Mouse (Mus musculus): Measurements from ENCODE around the gene Shisa8. TPM values are rescaled to one million over a fixed set of nuclear protein-coding genes. Genes with fewer than 3 reads are reported as not detected.

Gene Shisa8
- polyA plus RNA-seq, 1 experiment from 2014 or later = 4.2 TPM

- no peaks in the 10 kb centered on the region for H3K36me3 ChIP-seq (ENCODE audit: control insufficient read depth, insufficient read depth, low read length)
- 11% methylated on average over 6 of the region's 7 CpGs for WGBS
These were observed 4.4 kb upstream of the Shisa8 start for GRCm38 (mm10) chr15:82217039-82217438.

DNA sequence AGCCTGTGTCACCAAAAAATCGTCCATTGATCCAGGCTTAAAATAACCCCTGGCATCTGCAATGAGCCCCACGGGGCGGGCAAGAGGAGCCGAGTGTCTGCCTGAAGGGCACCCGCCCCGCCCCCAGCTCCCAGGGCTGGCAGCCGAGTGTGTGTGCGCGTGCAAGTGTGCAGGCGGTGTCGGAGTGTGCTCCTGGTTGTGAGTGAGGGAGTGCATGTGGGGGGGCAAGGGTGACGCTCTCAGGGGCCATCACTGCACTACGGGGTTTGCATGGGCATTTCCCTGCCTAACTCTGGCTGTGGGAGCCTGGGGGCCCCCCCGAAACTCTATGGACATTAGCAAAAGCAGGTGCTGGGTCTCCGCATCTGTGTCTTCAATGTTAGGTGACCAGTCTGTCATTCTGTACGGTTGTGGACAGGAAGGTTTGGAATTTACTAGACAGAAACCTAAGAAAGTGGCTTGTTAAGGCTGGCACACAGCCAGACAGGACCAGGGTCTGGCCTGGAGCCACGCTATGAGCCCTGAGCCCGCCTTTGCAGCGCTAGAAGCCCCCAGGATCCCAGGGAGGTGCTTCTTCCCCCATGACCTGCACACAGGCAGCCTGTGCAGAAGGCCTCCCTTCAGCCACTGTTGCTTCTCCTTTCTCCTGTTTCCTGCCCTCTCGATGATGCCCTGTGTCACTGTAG, 3.7 kb upstream of the Shisa8 start:
- no peaks in the 10 kb centered on the region for H3K36me3 ChIP-seq (ENCODE audit: control insufficient read depth, insufficient read depth, low read length)
- H3K4me2 ChIP-seq (ENCODE audit: low read length) = no peak overlapping the region
- peaks cover 28% of the 10 kb centered on the region for H3K27me3 ChIP-seq (replicated peaks; ENCODE audit: control insufficient read depth, insufficient read depth, low read length)
- H3K4me3 ChIP-seq (ENCODE audit: low read length) = no peak overlapping the region
- 38% methylated on average over 20 of the region's 20 CpGs for WGBS
- ATAC-seq = no peak
- no peak overlapping the region for H3K27ac ChIP-seq (ENCODE audit: low read depth, low read length)
- no peaks in the 10 kb centered on the region for H3K9me3 ChIP-seq (ENCODE audit: control insufficient read depth, low read length)
- no peak overlapping the region for H3K9ac ChIP-seq (ENCODE audit: low read depth, low read length)
- H3K4me1 ChIP-seq (ENCODE audit: control insufficient read depth, insufficient read depth, low read depth, low read length) = peaks cover 19% of the 10 kb centered on the region

More at GRCm38 (mm10) chr15:82217039-82217438, 4.4 kb upstream of the Shisa8 start:
- Histone ChIP-seq H3K4me1 (ENCODE audit: control insufficient read depth, insufficient read depth, low read depth, low read length) (peaks cover 12% of the 10 kb centered on the region), H3K9me3 (ENCODE audit: control insufficient read depth, low read length) (no peaks in the 10 kb centered on the region), H3K9ac (ENCODE audit: low read depth, low read length) (no peak overlapping the region), H3K27me3 (replicated peaks; ENCODE audit: control insufficient read depth, insufficient read depth, low read length) (peaks cover 22% of the 10 kb centered on the region), H3K4me2 (ENCODE audit: low read length) (no peak overlapping the region), H3K4me3 (ENCODE audit: low read length) (no peak overlapping the region), H3K27ac (ENCODE audit: low read depth, low read length) (no peak overlapping the region)
- no peak for ATAC-seq

GRCm38 (mm10) chr15:82215332-82216046, 2.9 kb upstream of the Shisa8 start:
- no peak overlapping the region for H3K4me2 ChIP-seq (ENCODE audit: low read length)
- peaks cover 21% of the 10 kb centered on the region for H3K4me1 ChIP-seq (ENCODE audit: control insufficient read depth, insufficient read depth, low read depth, low read length)
- 29% methylated on average over 11 of the region's 11 CpGs for WGBS
- H3K9ac ChIP-seq (ENCODE audit: low read depth, low read length) = no peak overlapping the region
- no peak for ATAC-seq
- H3K27ac ChIP-seq (ENCODE audit: low read depth, low read length) = no peak overlapping the region
- peaks cover 36% of the 10 kb centered on the region for H3K27me3 ChIP-seq (replicated peaks; ENCODE audit: control insufficient read depth, insufficient read depth, low read length)
- H3K36me3 ChIP-seq (ENCODE audit: control insufficient read depth, insufficient read depth, low read length) = no peaks in the 10 kb centered on the region
- no peak overlapping the region for H3K4me3 ChIP-seq (ENCODE audit: low read length)
- H3K9me3 ChIP-seq (ENCODE audit: control insufficient read depth, low read length) = no peaks in the 10 kb centered on the region

- H3K4me2 ChIP-seq (ENCODE audit: low read length) = no peak overlapping the region; the same call in 1 of the 2 replicates
- no peak overlapping the region for H3K9ac ChIP-seq (ENCODE audit: low read depth, low read length)
- H3K36me3 ChIP-seq (ENCODE audit: control insufficient read depth, insufficient read depth, low read length) = no peaks in the 10 kb centered on the region
- WGBS = 11% methylated on average over 4 of the region's 4 CpGs
- no peaks in the 10 kb centered on the region for H3K9me3 ChIP-seq (ENCODE audit: control insufficient read depth, low read length)
- no peak overlapping the region for H3K27ac ChIP-seq (ENCODE audit: low read depth, low read length)
- peaks cover 21% of the 10 kb centered on the region for H3K4me1 ChIP-seq (ENCODE audit: control insufficient read depth, insufficient read depth, low read depth, low read length)
- no peak for ATAC-seq
- peaks cover 52% of the 10 kb centered on the region for H3K27me3 ChIP-seq (replicated peaks; ENCODE audit: control insufficient read depth, insufficient read depth, low read length)
- no peak overlapping the region for H3K4me3 ChIP-seq (ENCODE audit: low read length)
These were observed 607 bp upstream of the Shisa8 start for GRCm38 (mm10) chr15:82213222-82213621.

DNA sequence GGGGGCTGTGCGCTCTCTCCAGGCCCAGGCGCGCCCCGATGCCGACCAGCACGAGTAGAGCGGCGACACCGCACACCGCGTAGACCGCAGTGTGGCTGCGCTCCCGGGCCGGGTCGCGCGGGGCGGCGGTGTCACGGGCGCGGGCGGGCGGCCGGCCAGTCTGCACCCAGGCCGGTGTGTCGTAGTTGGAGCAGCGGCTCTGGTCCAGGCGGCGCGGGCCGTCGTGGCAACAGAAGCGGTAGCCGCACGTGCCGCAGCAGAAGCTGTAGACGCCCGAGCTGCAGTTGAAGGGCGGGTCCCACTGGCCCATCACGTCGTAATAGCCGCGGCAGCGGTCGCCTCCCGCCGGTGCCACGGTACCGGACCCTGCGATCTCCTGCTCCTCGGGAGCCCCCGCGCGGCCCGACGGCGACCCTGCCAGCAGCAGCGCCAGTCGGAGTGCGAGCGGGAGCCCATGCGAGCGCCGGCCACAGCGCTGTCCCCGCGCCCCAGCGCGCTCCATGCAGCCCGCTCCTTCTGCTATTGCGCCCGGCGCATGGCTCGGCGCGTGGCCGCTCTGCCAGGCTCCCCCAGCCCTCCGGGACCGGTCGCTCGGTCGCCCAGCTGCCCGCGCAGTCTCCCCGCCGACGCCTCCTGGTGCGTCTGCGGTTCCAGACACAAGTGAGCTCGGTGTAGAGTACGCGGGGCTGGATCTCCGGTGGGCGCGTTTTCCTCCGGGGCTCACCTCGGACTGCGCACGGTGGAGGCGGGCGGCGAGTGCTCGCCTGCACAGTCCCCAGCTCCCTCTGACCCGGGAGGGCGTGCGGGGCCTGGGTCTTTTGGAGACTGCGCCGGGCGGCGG, 484 bp downstream of the Shisa8 start:
- peaks cover 53% of the 10 kb centered on the region for H3K27me3 ChIP-seq (replicated peaks; ENCODE audit: control insufficient read depth, insufficient read depth, low read length)
- H3K4me3 ChIP-seq (ENCODE audit: low read length) = peak overlapping the region; percentile 53
- H3K4me1 ChIP-seq (ENCODE audit: control insufficient read depth, insufficient read depth, low read depth, low read length) = peaks cover 30% of the 10 kb centered on the region
- H3K9me3 ChIP-seq (ENCODE audit: control insufficient read depth, low read length) = no peaks in the 10 kb centered on the region
- peak; percentile 57 for ATAC-seq
- H3K36me3 ChIP-seq (ENCODE audit: control insufficient read depth, insufficient read depth, low read length) = no peaks in the 10 kb centered on the region
- no peak overlapping the region for H3K27ac ChIP-seq (ENCODE audit: low read depth, low read length)
- H3K4me2 ChIP-seq (ENCODE audit: low read length) = peak overlapping the region; percentile 74
- H3K9ac ChIP-seq (ENCODE audit: low read depth, low read length) = peak overlapping the region; percentile 62
- WGBS = under 1% methylated on average over 92 of the region's 112 CpGs

- H3K27me3 ChIP-seq (replicated peaks; ENCODE audit: control insufficient read depth, insufficient read depth, low read length) = peaks cover 55% of the 10 kb centered on the region
- H3K9ac ChIP-seq (ENCODE audit: low read depth, low read length) = 0 out of 2 replicates have a peak overlapping the region, but pooled peaks have one; percentile 62
- no peaks in the 10 kb centered on the region for H3K9me3 ChIP-seq (ENCODE audit: control insufficient read depth, low read length)
- no peaks in the 10 kb centered on the region for H3K36me3 ChIP-seq (ENCODE audit: control insufficient read depth, insufficient read depth, low read length)
- no peak for ATAC-seq
- H3K4me1 ChIP-seq (ENCODE audit: control insufficient read depth, insufficient read depth, low read depth, low read length) = peaks cover 37% of the 10 kb centered on the region
- H3K27ac ChIP-seq (ENCODE audit: low read depth, low read length) = no peak overlapping the region
- H3K4me2 ChIP-seq (ENCODE audit: low read length) = peak overlapping the region; percentile 74
- peak overlapping the region; percentile 53 for H3K4me3 ChIP-seq (ENCODE audit: low read length)
- WGBS = 1% methylated on average over 9 of the region's 11 CpGs
These were observed 1.3 kb downstream of the Shisa8 start for GRCm38 (mm10) chr15:82211281-82211680.

DNA sequence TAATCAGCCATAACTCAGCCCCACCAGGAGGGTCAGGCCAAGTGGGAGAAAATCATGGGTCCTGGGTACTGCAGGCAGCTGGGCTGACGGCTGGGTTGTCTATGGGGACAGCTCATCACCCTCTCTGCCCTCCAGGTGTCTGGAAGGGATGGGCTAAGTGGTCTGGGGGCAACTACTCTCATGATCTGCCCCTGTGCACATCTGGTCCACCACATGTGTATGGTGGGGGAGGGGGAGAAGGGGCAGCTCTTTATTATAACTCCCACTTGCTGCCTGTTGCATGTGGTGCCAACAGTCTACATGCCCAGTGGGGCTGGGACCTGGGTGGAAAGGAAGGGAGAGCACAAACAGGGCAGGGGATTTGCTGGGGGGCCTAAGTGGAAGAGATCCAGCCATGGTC, 1.8 kb downstream of the Shisa8 start:
- no peak overlapping the region for H3K27ac ChIP-seq (ENCODE audit: low read depth, low read length)
- 55% methylated on average over 1 of the region's 1 CpGs for WGBS
- peaks cover 34% of the 10 kb centered on the region for H3K4me1 ChIP-seq (ENCODE audit: control insufficient read depth, insufficient read depth, low read depth, low read length)
- H3K36me3 ChIP-seq (ENCODE audit: control insufficient read depth, insufficient read depth, low read length) = no peaks in the 10 kb centered on the region
- H3K4me3 ChIP-seq (ENCODE audit: low read length) = peak overlapping the region; percentile 9; the same call in 1 of the 2 replicates
- no peak overlapping the region for H3K9ac ChIP-seq (ENCODE audit: low read depth, low read length)
- peaks cover 54% of the 10 kb centered on the region for H3K27me3 ChIP-seq (replicated peaks; ENCODE audit: control insufficient read depth, insufficient read depth, low read length)
- no peak for ATAC-seq
- peak overlapping the region; percentile 21 for H3K4me2 ChIP-seq (ENCODE audit: low read length)
- no peaks in the 10 kb centered on the region for H3K9me3 ChIP-seq (ENCODE audit: control insufficient read depth, low read length)

- 76% methylated on average over 13 of the region's 13 CpGs for WGBS
- peaks cover 34% of the 10 kb centered on the region for H3K4me1 ChIP-seq (ENCODE audit: control insufficient read depth, insufficient read depth, low read depth, low read length)
- no peak overlapping the region for H3K9ac ChIP-seq (ENCODE audit: low read depth, low read length)
- H3K4me2 ChIP-seq (ENCODE audit: low read length) = no peak overlapping the region
- no peak for ATAC-seq
- no peaks in the 10 kb centered on the region for H3K36me3 ChIP-seq (ENCODE audit: control insufficient read depth, insufficient read depth, low read length)
- H3K9me3 ChIP-seq (ENCODE audit: control insufficient read depth, low read length) = no peaks in the 10 kb centered on the region
- no peak overlapping the region for H3K4me3 ChIP-seq (ENCODE audit: low read length)
- H3K27me3 ChIP-seq (replicated peaks; ENCODE audit: control insufficient read depth, insufficient read depth, low read length) = peaks cover 49% of the 10 kb centered on the region
- no peak overlapping the region for H3K27ac ChIP-seq (ENCODE audit: low read depth, low read length)
These were observed 3.1 kb downstream of the Shisa8 start for GRCm38 (mm10) chr15:82209295-82210050.

Data from hindbrain, embryonic 16.5 days (tissue).